Mouse (Mus musculus): ENCODE measurements around the gene Lgr6.

DNA sequence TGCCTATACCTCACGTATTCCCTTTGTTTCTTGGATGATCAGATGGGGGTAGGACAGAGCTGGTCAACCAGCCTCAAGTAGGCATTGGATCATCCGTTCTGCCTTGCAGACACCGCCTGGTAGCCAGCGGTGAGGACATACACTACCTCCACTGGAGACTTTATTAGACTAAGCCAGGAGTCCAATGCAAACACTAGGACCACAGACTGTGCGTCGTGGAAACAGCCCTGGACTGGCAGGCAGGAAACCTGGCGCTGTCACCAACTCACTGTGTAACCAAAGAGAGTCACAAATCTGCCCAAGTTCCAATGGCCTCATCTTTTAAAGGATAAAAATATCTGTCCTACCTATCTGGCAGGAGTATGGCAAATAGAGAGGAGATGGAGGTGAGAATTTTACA, 108.6 kb downstream of the Lgr6 start:
- TF ChIP-seq POLR2A (IDR thresholded peaks at IDR 0.05; ENCODE audit: insufficient read depth, low read depth, low read length) (no peak), CTCF (IDR thresholded peaks at IDR 0.05; ENCODE audit: insufficient read depth, low read depth, low read length) (no peak)
